Mouse (Mus musculus): ENCODE measurements at regions not wholly inside any gene's neighbourhood (a gene's known extent, or its start where the extent isn't known, plus 50 kb on each side); places are given as distances from the start of the nearest gene placed in this dataset.

DNA sequence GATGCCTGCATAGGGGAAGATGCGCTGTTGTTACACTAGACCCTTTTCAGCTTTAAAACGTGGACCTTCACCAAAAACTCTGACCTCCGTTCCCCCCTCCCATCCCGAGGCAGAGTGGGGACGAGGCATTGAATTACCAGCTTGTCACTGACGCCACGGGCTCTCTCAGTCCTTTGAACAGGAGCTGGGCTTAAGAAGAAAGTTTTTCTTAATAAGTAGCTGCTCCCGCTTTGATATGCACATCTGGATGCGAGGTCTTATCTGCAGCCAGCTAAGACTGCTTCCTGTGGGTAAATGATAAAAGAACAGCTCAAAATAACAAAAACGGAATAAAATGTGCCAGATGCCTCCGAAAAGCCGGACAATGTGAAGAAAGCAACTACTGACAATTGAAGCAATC, 70.9 kb upstream of the Sall4 start:
- H3K4me3 ChIP-seq (ENCODE audit: low read depth, low read length), result no peak overlapping the region
- WGBS, result 15% methylated on average over 12 of the region's 12 CpGs
- H3K9me3 ChIP-seq (replicated peaks; ENCODE audit: control insufficient read depth, low read length), result no peaks in the 10 kb centered on the region
- H3K27ac ChIP-seq (ENCODE audit: low read depth), result no peak overlapping the region
- DNase-seq (ENCODE audit: low spot score), result no peak
- H3K9ac ChIP-seq (replicated peaks; ENCODE audit: low read depth, low read length), result no peak overlapping the region
- ATAC-seq (ENCODE audit: insufficient read depth, low read depth), result no peak
- H3K4me2 ChIP-seq (ENCODE audit: low read depth, low read length), result no peak overlapping the region
- H3K27me3 ChIP-seq (ENCODE audit: control insufficient read depth, insufficient read depth, low read length), result peaks cover 46% of the 10 kb centered on the region
- 0 out of 2 replicates have a peak, but pooled peaks cover 4% of the 10 kb centered on the region for H3K4me1 ChIP-seq (ENCODE audit: control insufficient read depth, insufficient read depth)
- TF ChIP-seq CTCF (IDR thresholded peaks at IDR 0.05; ENCODE audit: low read depth) (no peak), EP300 (IDR thresholded peaks at IDR 0.05; ENCODE audit: low read depth) (no peak)
- H3K36me3 ChIP-seq (replicated peaks; ENCODE audit: control insufficient read depth, insufficient read depth, low read length), result no peaks in the 10 kb centered on the region

DNA sequence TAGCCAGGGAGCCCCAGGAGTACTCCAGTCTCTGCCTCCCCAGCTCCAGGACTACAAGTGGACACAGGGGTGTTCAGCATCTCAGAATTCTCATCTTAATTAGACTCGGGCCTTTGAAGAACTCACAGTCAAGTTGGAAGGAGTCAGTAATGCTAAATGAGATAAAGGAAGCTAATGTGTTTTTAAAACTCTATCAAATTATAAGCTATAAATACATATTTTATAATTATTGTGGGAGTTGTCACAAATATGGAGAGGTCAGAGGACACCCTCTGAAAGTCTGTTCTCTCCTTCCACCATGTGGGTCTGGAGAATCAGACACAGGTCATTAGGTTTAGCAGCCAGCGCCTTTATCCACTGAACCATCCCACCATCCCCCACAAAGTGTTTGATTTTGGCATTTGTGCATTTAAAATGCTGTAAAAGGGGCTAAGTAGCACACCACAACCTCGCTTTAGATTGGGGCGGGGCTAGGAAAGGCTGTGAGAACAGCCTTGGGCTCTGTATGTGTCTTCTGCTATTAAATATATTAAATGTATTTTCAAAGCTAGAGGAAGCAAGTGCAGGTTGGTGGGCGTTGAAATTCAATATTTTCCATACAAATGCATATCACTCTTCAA, 70.3 kb upstream of the Sall4 start:
- H3K4me2 ChIP-seq (ENCODE audit: low read depth, low read length), result no peak overlapping the region
- no peak overlapping the region for H3K4me3 ChIP-seq (ENCODE audit: low read depth, low read length)
- WGBS, result 57% methylated on average over 5 of the region's 5 CpGs
- H3K4me1 ChIP-seq (ENCODE audit: control insufficient read depth, insufficient read depth), result 0 out of 2 replicates have a peak, but pooled peaks cover 4% of the 10 kb centered on the region
- H3K9me3 ChIP-seq (replicated peaks; ENCODE audit: control insufficient read depth, low read length), result no peaks in the 10 kb centered on the region
- no peak overlapping the region for H3K9ac ChIP-seq (replicated peaks; ENCODE audit: low read depth, low read length)
- DNase-seq (ENCODE audit: low spot score) (no peak), ATAC-seq (ENCODE audit: insufficient read depth, low read depth) (no peak)
- peaks cover 42% of the 10 kb centered on the region for H3K27me3 ChIP-seq (ENCODE audit: control insufficient read depth, insufficient read depth, low read length)
- H3K27ac ChIP-seq (ENCODE audit: low read depth), result no peak overlapping the region
- TF ChIP-seq CTCF (IDR thresholded peaks at IDR 0.05; ENCODE audit: low read depth) (no peak), EP300 (IDR thresholded peaks at IDR 0.05; ENCODE audit: low read depth) (no peak)
- no peaks in the 10 kb centered on the region for H3K36me3 ChIP-seq (replicated peaks; ENCODE audit: control insufficient read depth, insufficient read depth, low read length)

DNA sequence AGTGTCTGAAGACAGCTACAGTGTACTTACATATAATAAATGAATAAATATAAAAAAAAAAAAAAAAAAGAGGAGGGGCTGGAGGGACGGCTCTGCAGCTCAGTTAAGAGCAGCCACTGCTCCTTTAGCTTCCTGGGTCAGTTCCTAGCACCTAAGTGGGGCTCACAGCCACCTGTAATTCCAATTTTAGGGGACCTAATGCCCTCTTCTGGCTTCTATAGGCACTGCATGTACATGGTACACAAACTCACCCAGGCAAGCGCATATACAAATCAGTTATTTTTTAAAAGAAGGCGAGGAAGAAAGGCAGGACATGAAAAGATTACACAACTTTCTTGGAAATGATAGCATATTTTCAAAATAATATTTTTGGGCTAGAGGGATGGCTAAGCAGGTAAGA, 67.0 kb upstream of the Sall4 start:
- Histone ChIP-seq H3K36me3 (replicated peaks; ENCODE audit: control insufficient read depth, insufficient read depth, low read length) (no peaks in the 10 kb centered on the region), H3K9me3 (replicated peaks; ENCODE audit: control insufficient read depth, low read length) (no peaks in the 10 kb centered on the region), H3K27ac (ENCODE audit: low read depth) (no peak overlapping the region), H3K4me1 (ENCODE audit: control insufficient read depth, insufficient read depth) (0 out of 2 replicates have a peak, but pooled peaks cover under 1% of the 10 kb centered on the region), H3K9ac (replicated peaks; ENCODE audit: low read depth, low read length) (no peak overlapping the region), H3K4me2 (ENCODE audit: low read depth, low read length) (no peak overlapping the region), H3K4me3 (ENCODE audit: low read depth, low read length) (no peak overlapping the region), H3K27me3 (ENCODE audit: control insufficient read depth, insufficient read depth, low read length) (peaks cover 13% of the 10 kb centered on the region)
- DNase-seq (ENCODE audit: low spot score), result no peak
- TF ChIP-seq EP300 (IDR thresholded peaks at IDR 0.05; ENCODE audit: low read depth) (no peak), CTCF (IDR thresholded peaks at IDR 0.05; ENCODE audit: low read depth) (no peak)
- 87% methylated on average over 3 of the region's 3 CpGs for WGBS
- no peak for ATAC-seq (ENCODE audit: insufficient read depth, low read depth)

DNA sequence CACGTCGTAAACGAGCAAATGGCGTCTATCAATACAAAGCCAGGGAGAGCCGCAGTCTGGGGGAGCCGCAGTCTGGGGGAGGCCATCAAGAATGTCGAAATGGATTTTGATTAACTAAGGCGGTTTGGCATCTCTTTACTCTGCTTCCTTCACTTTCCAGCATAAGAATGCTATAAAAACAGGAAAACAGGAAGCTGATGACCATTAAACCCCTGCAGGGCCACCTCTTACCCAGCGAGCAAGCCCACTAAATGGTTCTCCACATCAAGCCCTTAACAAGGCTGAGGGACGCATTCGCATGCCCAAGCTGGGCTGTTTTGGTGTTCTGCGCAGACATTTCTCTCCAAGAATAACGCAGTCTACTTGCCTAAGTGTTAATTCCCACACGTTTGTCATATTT, 64.0 kb upstream of the Sall4 start:
- WGBS, result 47% methylated on average over 14 of the region's 14 CpGs
- no peak for DNase-seq (ENCODE audit: low spot score)
- no peak for ATAC-seq (ENCODE audit: insufficient read depth, low read depth)
- Histone ChIP-seq H3K27me3 (ENCODE audit: control insufficient read depth, insufficient read depth, low read length) (no peaks in the 10 kb centered on the region), H3K4me3 (ENCODE audit: low read depth, low read length) (no peak overlapping the region), H3K27ac (ENCODE audit: low read depth) (no peak overlapping the region), H3K9me3 (replicated peaks; ENCODE audit: control insufficient read depth, low read length) (no peaks in the 10 kb centered on the region), H3K4me1 (ENCODE audit: control insufficient read depth, insufficient read depth) (no peaks in the 10 kb centered on the region), H3K36me3 (replicated peaks; ENCODE audit: control insufficient read depth, insufficient read depth, low read length) (no peaks in the 10 kb centered on the region), H3K9ac (replicated peaks; ENCODE audit: low read depth, low read length) (no peak overlapping the region), H3K4me2 (ENCODE audit: low read depth, low read length) (no peak overlapping the region)
- TF ChIP-seq EP300 (IDR thresholded peaks at IDR 0.05; ENCODE audit: low read depth), result no peak
- TF ChIP-seq CTCF (IDR thresholded peaks at IDR 0.05; ENCODE audit: low read depth), result no peak

DNA sequence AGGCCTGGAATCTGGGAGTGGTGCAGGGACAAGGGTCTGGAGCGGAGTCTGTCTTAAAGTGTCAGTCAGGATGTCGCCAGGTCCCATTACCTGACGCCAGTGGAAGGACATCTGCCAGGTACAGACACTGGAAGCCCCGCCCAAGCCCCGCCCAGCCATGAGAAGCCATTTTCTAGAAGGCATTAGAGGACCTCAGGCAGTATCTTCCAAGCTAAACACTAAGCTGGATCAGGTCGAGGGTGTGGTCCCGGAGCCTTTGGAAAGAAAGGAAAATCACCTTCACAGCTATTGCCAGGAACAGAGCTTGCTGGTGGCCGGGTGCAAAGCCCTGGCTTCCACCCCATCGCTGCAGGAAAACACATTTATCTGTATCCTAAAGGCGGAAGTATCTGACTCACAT, 52.9 kb upstream of the Sall4 start:
- Histone ChIP-seq H3K36me3 (replicated peaks; ENCODE audit: control insufficient read depth, insufficient read depth, low read length) (no peaks in the 10 kb centered on the region), H3K4me3 (ENCODE audit: low read depth, low read length) (no peak overlapping the region), H3K4me2 (ENCODE audit: low read depth, low read length) (no peak overlapping the region), H3K9ac (replicated peaks; ENCODE audit: low read depth, low read length) (no peak overlapping the region), H3K27me3 (ENCODE audit: control insufficient read depth, insufficient read depth, low read length) (peaks cover 18% of the 10 kb centered on the region; the same call in 1 of the 2 replicates), H3K27ac (ENCODE audit: low read depth) (no peak overlapping the region), H3K9me3 (replicated peaks; ENCODE audit: control insufficient read depth, low read length) (no peaks in the 10 kb centered on the region), H3K4me1 (ENCODE audit: control insufficient read depth, insufficient read depth) (no peaks in the 10 kb centered on the region)
- TF ChIP-seq CTCF (IDR thresholded peaks at IDR 0.05; ENCODE audit: low read depth), result no peak
- TF ChIP-seq EP300 (IDR thresholded peaks at IDR 0.05; ENCODE audit: low read depth), result no peak
- no peak for DNase-seq (ENCODE audit: low spot score)
- WGBS, result 52% methylated on average over 10 of the region's 10 CpGs
- ATAC-seq (ENCODE audit: insufficient read depth, low read depth), result no peak

Measured in heart, postnatal 0 days (tissue).